Mouse (Mus musculus) bone marrow macrophage, adult 2 months (primary cell): ENCODE data around the gene Fem1b.

Source experiments
- CTCF ChIP-seq: IDR thresholded peaks from 2 replicates; pipeline ENCODE4 v1.5.1; 2012; ENCODE audit warnings: low read depth, mild to moderate bottlenecking, low read length, moderate library complexity
- POLR2A ChIP-seq: IDR thresholded peaks from 2 replicates; pipeline ENCODE4 v1.6.1; 2012; ENCODE audit warnings: mild to moderate bottlenecking, low read depth, low read length, borderline replicate concordance

- no peak for TF ChIP-seq CTCF
- TF ChIP-seq POLR2A, result no peak
These were observed 36.3 kb downstream of the Fem1b start for GRCm38 (mm10) chr9:62775464-62775863.
